In genomic region chr19:28231511-28231910, GRCm38 (mm10) we compare ENCODE assay signal across 32 mouse cellular contexts.
"Had no signal": no experiment of that assay in that cellular context is flagged by ENCODE, and none has a peak within 500 bp of the region (broad histone marks: within the 10 kb centered on the region; RNA-seq: fewer than 3 reads in every experiment).

No protein-coding gene starts in this region.

- H3K4me1 ChIP-seq: heart, embryonic 12.5 days; heart, embryonic 13.5 days; heart, embryonic 15.5 days; hindbrain, embryonic 12.5 days; hindbrain, embryonic 13.5 days; hindbrain, embryonic 15.5 days; intestine, embryonic 15.5 days; kidney, embryonic 15.5 days had no signal

- H3K4me3 ChIP-seq: heart, embryonic 12.5 days; heart, embryonic 13.5 days; heart, embryonic 15.5 days; hindbrain, embryonic 10.5 days; hindbrain, embryonic 12.5 days; hindbrain, embryonic 13.5 days; hindbrain, embryonic 15.5 days; intestine, embryonic 15.5 days; kidney, embryonic 15.5 days; layer of hippocampus, adult 2 months; left cerebral cortex, adult 2 months had no signal

- DNase-seq: heart, postnatal 10 days; heart, postnatal 14 days; heart, postnatal 36 days; heart, postnatal 4 days; kidney, adult 11 months; kidney, adult 18-20 months; kidney, adult 8-10 months; kidney, adult 9 months; kidney, postnatal 10 days; kidney, postnatal 25 days; kidney, postnatal 36 days; kidney, postnatal 4 days; layer of hippocampus, adult 9-11 months; layer of hippocampus, postnatal 36 days had no signal

- ATAC-seq: hindbrain, embryonic 16.5 days; hindbrain, postnatal 0 days; inflammation-experienced regulatory T-cells, adult 6 months; intestine, embryonic 15.5 days; intestine, embryonic 16.5 days; intestine, postnatal 0 days had no signal

- H3K27me3 ChIP-seq: heart, embryonic 12.5 days; heart, embryonic 13.5 days; heart, embryonic 15.5 days; hindbrain, embryonic 12.5 days; hindbrain, embryonic 13.5 days; hindbrain, embryonic 15.5 days; intestine, embryonic 15.5 days; kidney, embryonic 15.5 days had no signal

- H3K36me3 ChIP-seq: heart, embryonic 12.5 days; heart, embryonic 13.5 days; heart, embryonic 15.5 days; hindbrain, embryonic 10.5 days; hindbrain, embryonic 12.5 days; hindbrain, embryonic 13.5 days; hindbrain, embryonic 15.5 days; intestine, embryonic 15.5 days; kidney, embryonic 15.5 days had no signal

- H3K4me2 ChIP-seq: heart, embryonic 12.5 days; heart, embryonic 13.5 days; heart, embryonic 15.5 days; hindbrain, embryonic 12.5 days; hindbrain, embryonic 13.5 days; hindbrain, embryonic 14.5 days; hindbrain, embryonic 15.5 days; intestine, embryonic 15.5 days; kidney, embryonic 15.5 days had no signal

- H3K27ac ChIP-seq: heart, embryonic 13.5 days; heart, embryonic 15.5 days; hindbrain, embryonic 10.5 days; hindbrain, embryonic 12.5 days; hindbrain, embryonic 13.5 days; hindbrain, embryonic 14.5 days; hindbrain, embryonic 15.5 days; hindbrain, postnatal 0 days; intestine, embryonic 15.5 days; kidney, embryonic 15.5 days; kidney, postnatal 0 days; layer of hippocampus, adult 2 months; left cerebral cortex, adult 2 months had no signal

- H3K9me3 ChIP-seq: heart, embryonic 12.5 days; heart, embryonic 13.5 days; heart, embryonic 15.5 days; hindbrain, embryonic 10.5 days; hindbrain, embryonic 12.5 days; hindbrain, embryonic 13.5 days; hindbrain, embryonic 15.5 days; intestine, embryonic 15.5 days; kidney, embryonic 15.5 days had no signal

- H3K9ac ChIP-seq: heart, embryonic 12.5 days; heart, embryonic 13.5 days; heart, embryonic 15.5 days; hindbrain, embryonic 12.5 days; hindbrain, embryonic 13.5 days; hindbrain, embryonic 14.5 days; hindbrain, embryonic 15.5 days; intestine, embryonic 15.5 days; kidney, embryonic 15.5 days had no signal
